Mouse (Mus musculus) lung, embryonic 15.5 days (tissue): ENCODE data around the gene Klk1b1. TPM values are rescaled to one million over a fixed set of nuclear protein-coding genes. Genes with fewer than 3 reads are reported as not detected.
"Not testable (repeated sequence)": the region's sequence is repeated elsewhere in the genome, so short reads cannot be mapped to it uniquely, and the experiment has no call there.

ENCODE experiments used
- ATAC-seq: fragments of 200-750 bp; cut with Nextera tagmentation; 2 replicates; pipeline ENCODE4 v1.8.0; 2017; ENCODE audit warnings: moderate number of reproducible peaks, borderline replicate concordance; ENCODE audit not compliant: low FRiP score, low TSS enrichment; ENCODE audit errors: extremely low read depth
- H3K27ac ChIP-seq: fragments of 300-500 bp; sonication (generic); 2 replicates; pipeline ENCODE4 v1.5.1; 2015; ENCODE audit warnings: moderate library complexity, mild to moderate bottlenecking, inconsistent platforms
- H3K27me3 ChIP-seq: fragments of 300-500 bp; sonication (generic); 2 replicates; pipeline ENCODE4 v1.6.1; 2015; ENCODE audit warnings: inconsistent platforms
- H3K36me3 ChIP-seq: fragments of 300-500 bp; sonication (generic); 2 replicates; pipeline ENCODE4 v1.6.1; 2015; ENCODE audit warnings: inconsistent platforms
- H3K4me1 ChIP-seq: fragments of 300-500 bp; sonication (generic); 2 replicates; pipeline ENCODE4 v1.6.1; 2015; ENCODE audit warnings: inconsistent platforms
- H3K4me2 ChIP-seq: fragments of 300-500 bp; sonication (generic); 2 replicates; pipeline ENCODE4 v1.6.1; 2015; ENCODE audit warnings: inconsistent platforms, mild to moderate bottlenecking, moderate library complexity
- H3K4me3 ChIP-seq: fragments of 300-500 bp; sonication (generic); 2 replicates; pipeline ENCODE4 v1.5.1; 2015; ENCODE audit warnings: mild to moderate bottlenecking, inconsistent platforms
- H3K9ac ChIP-seq: fragments of 300-500 bp; sonication (generic); 2 replicates; pipeline ENCODE4 v1.6.1; 2015; ENCODE audit warnings: inconsistent platforms
- H3K9me3 ChIP-seq: fragments of 300-500 bp; sonication (generic); 2 replicates; pipeline ENCODE4 v1.6.1; 2016; ENCODE audit warnings: inconsistent platforms
- WGBS: fragments of 180-500 bp; shearing (Covaris S2); methylation state at CpG from one replicate; pipeline ENCODE4 v1.1.7; 2015; 5-methylcytosine and 5-hydroxymethylcytosine counted together
- polyA plus RNA-seq: library from polyadenylated mRNA; unstranded; fragments of >200 nt; fragmentation: Nextera tagmentation; extraction: Ambion mirVana; gene quantifications from 2 replicates; pipeline ENCODE4 v1.2.1, GENCODE M21; 2015

The Klk1b1 gene
- polyA plus RNA-seq, 1 experiment from 2014 or later = not detected

GRCm38 (mm10) chr7:43936551-43936950, 30.0 kb upstream of the Klk1b1 start:
- no peaks in the 10 kb centered on the region for H3K4me1 ChIP-seq
- no peaks in the 10 kb centered on the region for H3K9me3 ChIP-seq
- no peak overlapping the region for H3K27ac ChIP-seq
- no peak for ATAC-seq
- no peaks in the 10 kb centered on the region for H3K27me3 ChIP-seq
- 76% methylated on average over 14 of the region's 14 CpGs for WGBS
- no peak overlapping the region for H3K4me2 ChIP-seq
- H3K4me3 ChIP-seq = no peak overlapping the region
- H3K36me3 ChIP-seq = no peaks in the 10 kb centered on the region
- no peak overlapping the region for H3K9ac ChIP-seq

GRCm38 (mm10) chr7:43942293-43942692, 24.3 kb upstream of the Klk1b1 start:
- H3K9ac ChIP-seq, H3K36me3 ChIP-seq, H3K27me3 ChIP-seq, H3K4me1 ChIP-seq, H3K4me3 ChIP-seq, ATAC-seq, H3K27ac ChIP-seq, H3K9me3 ChIP-seq, H3K4me2 ChIP-seq: not testable (repeated sequence)
- 53% methylated on average over 3 of the region's 3 CpGs for WGBS

- Histone ChIP-seq H3K9ac (no peak overlapping the region), H3K4me3 (no peak overlapping the region), H3K36me3 (no peaks in the 10 kb centered on the region), H3K27me3 (no peaks in the 10 kb centered on the region), H3K4me2 (no peak overlapping the region), H3K27ac (no peak overlapping the region), H3K9me3 (no peaks in the 10 kb centered on the region), H3K4me1 (no peaks in the 10 kb centered on the region)
- ATAC-seq = no peak
- 78% methylated on average over 3 of the region's 3 CpGs for WGBS
Measured at GRCm38 (mm10) chr7:43944727-43945264, 21.8 kb upstream of the Klk1b1 start.

- H3K27ac ChIP-seq = no peak within 1 kb of the TSS
- no peak for ATAC-seq
- H3K36me3 ChIP-seq = no peaks in the 10 kb centered on the region
- no peak within 1 kb of the TSS for H3K4me3 ChIP-seq
- WGBS = 68% methylated on average over 2 of the region's 2 CpGs
- H3K4me1 ChIP-seq = no peaks in the 10 kb centered on the region
- no peak within 1 kb of the TSS for H3K4me2 ChIP-seq
- H3K9ac ChIP-seq = no peak within 1 kb of the TSS
- H3K9me3 ChIP-seq = no peaks in the 10 kb centered on the region
- no peaks in the 10 kb centered on the region for H3K27me3 ChIP-seq
Measured at GRCm38 (mm10) chr7:43950364-43950763, 16.2 kb upstream of the Klk1b1 start, which contains the start of gene Klk1b8. Gene Klk1b8, plus strand, starts transcription at chr7:43950664.

DNA sequence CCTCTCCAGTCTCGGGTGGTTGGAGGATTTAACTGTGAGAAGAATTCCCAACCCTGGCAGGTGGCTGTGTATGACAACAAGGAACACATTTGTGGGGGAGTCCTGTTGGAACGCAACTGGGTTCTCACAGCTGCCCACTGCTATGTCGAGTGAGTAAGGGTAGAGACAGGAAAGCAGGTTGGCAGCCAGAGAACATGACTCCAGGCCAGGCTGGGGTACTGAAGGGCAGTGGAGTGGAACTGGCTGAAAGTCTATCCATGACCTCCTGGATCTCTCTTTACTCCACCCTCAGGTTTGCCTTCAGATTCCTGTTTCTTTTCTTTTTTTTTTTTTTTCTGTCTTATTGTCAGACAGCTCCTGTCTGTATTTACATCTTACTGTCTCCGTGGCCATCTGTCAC, 13.8 kb upstream of the Klk1b1 start:
- no peak for ATAC-seq
- H3K27ac ChIP-seq = no peak overlapping the region
- H3K9ac ChIP-seq = no peak overlapping the region
- H3K4me2 ChIP-seq = no peak overlapping the region
- H3K4me3 ChIP-seq = no peak overlapping the region
- H3K9me3 ChIP-seq = no peaks in the 10 kb centered on the region
- H3K36me3 ChIP-seq = no peaks in the 10 kb centered on the region
- 52% methylated on average over 4 of the region's 4 CpGs for WGBS
- no peaks in the 10 kb centered on the region for H3K27me3 ChIP-seq
- no peaks in the 10 kb centered on the region for H3K4me1 ChIP-seq

DNA sequence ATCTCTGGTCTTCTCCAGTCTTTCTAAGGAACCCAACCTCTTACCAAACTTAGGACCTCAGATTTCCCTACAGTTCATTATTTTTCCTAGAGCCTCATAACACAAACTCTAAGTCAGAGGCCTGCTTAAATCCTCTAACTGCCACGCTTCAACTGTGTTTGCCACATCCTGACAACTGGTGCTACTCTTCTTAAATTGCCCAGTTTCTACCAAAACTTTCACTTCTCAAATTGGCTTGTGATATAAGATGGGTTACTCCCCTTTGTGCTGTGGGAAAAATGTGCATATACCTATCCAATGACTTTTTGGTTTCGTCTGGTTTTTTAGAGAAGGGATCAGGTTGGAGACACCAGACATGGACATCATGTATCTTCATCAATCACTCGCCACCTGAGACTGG, 507 bp downstream of the Klk1b1 start:
- H3K9me3 ChIP-seq = no peaks in the 10 kb centered on the region
- H3K27ac ChIP-seq = no peak overlapping the region
- WGBS = 68% methylated on average over 3 of the region's 3 CpGs
- no peak overlapping the region for H3K4me3 ChIP-seq
- no peak overlapping the region for H3K9ac ChIP-seq
- no peak for ATAC-seq
- H3K36me3 ChIP-seq = no peaks in the 10 kb centered on the region
- no peak overlapping the region for H3K4me2 ChIP-seq
- no peaks in the 10 kb centered on the region for H3K27me3 ChIP-seq
- no peaks in the 10 kb centered on the region for H3K4me1 ChIP-seq

DNA sequence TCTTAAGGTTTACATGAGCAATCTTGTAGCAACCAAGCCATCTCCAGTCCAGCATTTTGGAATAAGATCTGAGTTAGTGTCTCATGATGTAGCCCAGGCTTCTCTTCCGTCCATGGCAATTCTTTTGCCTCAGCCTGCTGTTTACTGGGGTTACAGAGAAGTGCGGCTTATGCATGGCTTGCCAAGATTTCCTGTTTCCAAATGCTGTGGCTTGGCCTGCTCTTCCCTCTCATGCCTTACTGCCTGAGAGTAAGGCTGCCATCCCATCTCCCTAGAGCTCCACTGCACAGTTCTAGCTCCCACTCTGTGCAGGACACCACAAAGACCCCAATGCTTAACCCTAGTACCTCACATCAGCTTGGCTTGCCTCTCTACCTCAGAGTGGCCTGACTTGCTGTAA, 1.1 kb downstream of the Klk1b1 start:
- H3K36me3 ChIP-seq = no peaks in the 10 kb centered on the region
- no peak overlapping the region for H3K9ac ChIP-seq
- H3K27me3 ChIP-seq = no peaks in the 10 kb centered on the region
- ATAC-seq = no peak
- H3K4me2 ChIP-seq = no peak overlapping the region
- no peaks in the 10 kb centered on the region for H3K4me1 ChIP-seq
- no peak overlapping the region for H3K4me3 ChIP-seq
- no peak overlapping the region for H3K27ac ChIP-seq
- no peaks in the 10 kb centered on the region for H3K9me3 ChIP-seq
- WGBS = 81% methylated on average over 2 of the region's 2 CpGs

DNA sequence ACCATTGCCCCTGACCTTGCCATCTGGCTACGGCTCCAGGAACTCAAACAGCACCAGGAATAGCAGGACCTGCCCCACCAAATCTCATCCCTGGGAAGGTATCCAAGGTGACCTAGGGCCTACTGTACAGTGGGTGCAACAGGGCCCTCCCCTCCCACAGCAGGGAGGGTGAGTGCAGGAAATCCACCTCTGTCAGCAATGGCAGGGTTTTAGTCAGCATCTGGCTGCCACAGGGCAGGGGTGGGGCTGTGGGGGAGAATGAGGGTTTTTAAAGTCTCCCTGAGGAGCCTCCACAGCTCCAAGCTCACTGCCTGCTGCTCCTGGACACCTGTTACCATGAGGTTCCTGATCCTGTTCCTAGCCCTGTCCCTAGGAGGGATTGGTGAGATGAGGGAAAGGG, 9.2 kb downstream of the Klk1b1 start, which contains the start of gene Klk1b9:
Gene Klk1b9 (plus strand): TSS at position 301 of the 400 bp plus-strand sequence.
- not testable (repeated sequence) for H3K4me1 ChIP-seq, H3K9ac ChIP-seq, H3K27me3 ChIP-seq, H3K4me3 ChIP-seq, H3K9me3 ChIP-seq, ATAC-seq, H3K4me2 ChIP-seq, H3K27ac ChIP-seq, H3K36me3 ChIP-seq
- 58% methylated on average over 1 of the region's 1 CpGs for WGBS

GRCm38 (mm10) chr7:43985657-43986056, 19.1 kb downstream of the Klk1b1 start:
- no peaks in the 10 kb centered on the region for H3K36me3 ChIP-seq
- no peaks in the 10 kb centered on the region for H3K9me3 ChIP-seq
- H3K27me3 ChIP-seq = no peaks in the 10 kb centered on the region
- ATAC-seq = no peak
- H3K4me3 ChIP-seq = no peak overlapping the region
- no peak overlapping the region for H3K4me2 ChIP-seq
- H3K27ac ChIP-seq = no peak overlapping the region
- H3K4me1 ChIP-seq = no peaks in the 10 kb centered on the region
- no peak overlapping the region for H3K9ac ChIP-seq

- not testable (repeated sequence) for ATAC-seq, H3K36me3 ChIP-seq, H3K9me3 ChIP-seq, H3K4me3 ChIP-seq, H3K27ac ChIP-seq, H3K9ac ChIP-seq, H3K4me2 ChIP-seq, H3K4me1 ChIP-seq, H3K27me3 ChIP-seq
- 56% methylated on average over 1 of the region's 1 CpGs for WGBS
Measured at GRCm38 (mm10) chr7:43994821-43995220, 28.3 kb downstream of the Klk1b1 start.

DNA sequence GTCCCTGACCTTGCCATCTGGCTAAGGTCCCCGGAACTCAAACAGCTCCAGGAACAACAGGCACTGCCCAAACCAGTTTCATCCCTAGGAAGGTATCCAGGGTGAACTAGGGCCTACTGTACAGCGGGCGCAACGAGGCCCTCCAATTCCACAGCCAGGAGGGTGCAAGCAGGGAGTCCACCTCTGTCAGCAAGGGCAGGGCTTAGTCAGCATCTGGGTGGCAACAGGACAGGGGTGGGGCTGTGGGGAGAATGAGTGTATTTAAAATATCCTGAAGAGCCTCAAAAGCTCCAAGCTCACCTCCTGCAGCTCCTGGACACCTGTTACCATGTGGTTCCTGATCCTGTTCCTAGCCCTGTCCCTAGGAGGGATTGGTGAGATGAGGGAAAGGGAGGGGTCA, 29.0 kb downstream of the Klk1b1 start, which contains the start of gene Klk1b11:
Gene Klk1b11 (plus strand): TSS at position 301 of the 400 bp plus-strand sequence.
- not testable (repeated sequence) for H3K4me2 ChIP-seq, H3K4me1 ChIP-seq, H3K36me3 ChIP-seq, H3K9me3 ChIP-seq, ATAC-seq, H3K27me3 ChIP-seq, H3K9ac ChIP-seq, H3K4me3 ChIP-seq, H3K27ac ChIP-seq
- 79% methylated on average over 4 of the region's 4 CpGs for WGBS

DNA sequence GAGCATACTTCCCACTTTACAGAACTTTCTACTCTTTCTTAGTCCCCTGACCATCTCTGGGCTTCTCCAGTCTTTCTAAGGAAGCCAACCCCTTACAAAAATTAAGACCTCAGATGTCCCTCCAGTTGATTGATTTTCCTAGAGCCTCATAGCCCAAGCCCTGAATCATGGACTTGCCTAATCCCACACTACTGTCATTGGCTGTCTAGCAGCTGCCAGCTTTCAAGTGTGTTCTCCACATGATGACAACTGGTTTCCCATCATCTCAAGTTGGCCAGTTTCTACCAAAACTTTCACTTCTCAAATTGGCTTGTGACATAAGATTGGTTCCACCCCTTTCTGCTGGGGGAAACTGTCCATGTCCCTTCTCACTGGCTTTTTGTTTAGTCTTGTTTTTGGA, 38.3 kb downstream of the Klk1b1 start:
- no peak for ATAC-seq
- Histone ChIP-seq H3K27me3 (no peaks in the 10 kb centered on the region), H3K9ac (no peak overlapping the region), H3K4me1 (no peaks in the 10 kb centered on the region), H3K4me2 (no peak overlapping the region), H3K36me3 (no peaks in the 10 kb centered on the region), H3K27ac (no peak overlapping the region), H3K9me3 (no peaks in the 10 kb centered on the region), H3K4me3 (no peak overlapping the region)

- H3K9ac ChIP-seq, ATAC-seq, H3K4me1 ChIP-seq, H3K4me2 ChIP-seq, H3K4me3 ChIP-seq, H3K36me3 ChIP-seq, H3K27me3 ChIP-seq, H3K27ac ChIP-seq, H3K9me3 ChIP-seq: not testable (repeated sequence)
Measured at GRCm38 (mm10) chr7:44011868-44012267, 45.3 kb downstream of the Klk1b1 start, which contains the start of gene Klk1b26. Gene Klk1b26, plus strand, starts transcription at chr7:44012168.
